Mouse (Mus musculus): ENCODE measurements around the gene Akap13. TPM values are rescaled to one million over a fixed set of nuclear protein-coding genes. Genes with fewer than 3 reads are reported as not detected.

Gene Akap13
- polyA plus RNA-seq (2015; fragmentation: Nextera tagmentation; extraction: Ambion mirVana) = 42.6 and 43.7 TPM in 2 replicates

DNA sequence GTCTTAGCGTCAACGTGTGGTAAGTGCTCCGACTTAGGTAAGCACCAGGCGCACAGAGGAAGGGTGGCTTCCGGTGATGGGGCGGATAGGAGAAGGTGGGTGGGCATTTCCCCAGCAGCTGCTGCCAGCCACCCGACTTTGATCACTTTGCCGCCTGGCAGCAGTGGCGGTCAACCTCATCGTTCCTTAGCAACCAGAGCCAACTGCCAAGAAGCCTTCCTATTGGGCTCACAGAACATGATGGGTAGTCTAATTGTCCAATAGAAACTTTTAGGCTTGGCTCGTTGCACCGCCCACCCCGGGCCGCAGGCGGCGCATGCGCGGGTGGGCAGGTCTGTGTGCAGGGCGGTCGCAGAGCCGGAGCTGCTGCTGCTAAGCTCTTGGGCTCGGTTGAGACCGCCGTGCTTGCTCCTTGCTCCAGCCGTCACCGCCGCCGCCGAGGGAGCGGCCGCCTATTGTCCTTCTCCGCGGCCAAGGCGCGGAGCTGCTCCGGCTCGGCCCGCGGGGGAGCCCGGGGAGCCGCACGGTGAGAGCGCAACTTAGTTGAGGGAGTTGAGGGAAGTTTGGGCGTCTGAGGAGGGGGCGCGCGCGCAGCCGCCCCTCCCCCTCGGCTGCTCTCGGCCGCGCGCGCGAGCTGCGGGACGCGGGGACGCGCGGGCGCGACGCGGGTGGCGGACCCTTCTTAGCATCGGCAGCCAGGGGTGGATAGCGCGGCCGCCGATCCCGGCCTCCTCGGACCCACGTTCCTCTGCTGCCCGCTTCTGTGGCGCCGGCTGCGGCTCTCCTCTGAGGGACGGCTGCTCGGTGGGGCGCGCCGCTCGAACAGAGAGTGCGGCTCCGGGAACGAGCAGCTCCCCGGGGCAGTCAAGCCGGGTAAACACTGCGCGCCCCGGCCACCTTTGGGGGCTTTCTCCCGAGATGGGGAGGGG is at the start of gene Akap13:
TSS of gene Akap13 (plus strand) at position 312 of the 929 bp plus-strand sequence.
- Histone ChIP-seq H3K4me2 (peak within 1 kb of the TSS; percentile 75), H3K4me3 (peak within 1 kb of the TSS; percentile 90), H3K27ac (peak within 1 kb of the TSS; percentile 99), H3K9me3 (no peaks in the 10 kb centered on the region), H3K27me3 (no peaks in the 10 kb centered on the region), H3K4me1 (peaks cover 7% of the 10 kb centered on the region; the same call in 1 of the 2 replicates), H3K9ac (peak within 1 kb of the TSS; percentile 95), H3K36me3 (no peaks in the 10 kb centered on the region)
- peak; percentile 99 for ATAC-seq (ENCODE audit: insufficient number of reproducible peaks, low FRiP score, low TSS enrichment, low read depth)
- WGBS = under 1% methylated on average over 61 of the region's 94 CpGs

DNA sequence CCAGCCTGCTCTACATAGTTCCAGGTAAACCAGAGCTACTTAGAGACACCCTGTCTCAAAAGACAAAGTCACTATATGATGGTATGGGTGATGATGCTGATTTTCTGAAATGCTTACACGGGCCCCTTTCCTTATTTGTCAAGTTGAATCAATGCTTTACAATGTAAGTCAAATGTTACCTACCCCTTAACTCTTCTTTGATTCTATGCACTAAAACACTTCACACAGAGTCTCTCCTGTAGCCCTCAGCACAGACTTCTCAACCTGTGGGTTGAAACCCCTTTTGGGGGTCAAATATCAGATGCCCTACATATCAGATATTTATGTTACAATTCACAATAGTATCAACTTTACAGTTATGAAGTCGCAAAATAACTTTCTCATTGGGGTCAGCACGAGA is 44.7 kb upstream of the Akap13 start:
- Histone ChIP-seq H3K9ac (no peak overlapping the region), H3K4me1 (no peaks in the 10 kb centered on the region), H3K36me3 (no peaks in the 10 kb centered on the region), H3K4me3 (no peak overlapping the region), H3K4me2 (no peak overlapping the region), H3K27me3 (no peaks in the 10 kb centered on the region), H3K9me3 (no peaks in the 10 kb centered on the region), H3K27ac (no peak overlapping the region)
- no peak for ATAC-seq (ENCODE audit: insufficient number of reproducible peaks, low FRiP score, low TSS enrichment, low read depth)
- 80% methylated on average over 3 of the region's 3 CpGs for WGBS

DNA sequence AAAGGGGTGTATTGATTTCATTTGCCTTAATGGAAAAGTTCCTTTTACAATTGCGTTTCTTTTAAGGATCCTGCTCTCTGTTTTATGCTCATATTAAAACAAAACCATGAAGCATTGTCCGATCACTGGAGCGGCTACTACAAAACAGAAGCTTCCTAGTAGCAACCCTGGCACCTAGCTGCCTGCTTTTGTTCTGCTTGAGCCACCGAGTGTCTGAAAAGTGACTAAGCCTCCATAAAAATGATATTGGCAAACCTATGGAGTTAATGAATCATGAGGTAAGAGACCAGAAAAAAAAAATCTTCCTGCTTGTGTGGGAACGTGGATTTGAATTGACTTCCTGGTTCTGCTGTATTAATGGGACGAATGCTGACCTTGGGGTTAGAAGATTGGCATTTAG is 44.1 kb upstream of the Akap13 start:
- Histone ChIP-seq H3K4me2 (no peak overlapping the region), H3K9me3 (no peaks in the 10 kb centered on the region), H3K4me3 (no peak overlapping the region), H3K27ac (no peak overlapping the region), H3K9ac (no peak overlapping the region), H3K27me3 (no peaks in the 10 kb centered on the region), H3K36me3 (no peaks in the 10 kb centered on the region), H3K4me1 (no peaks in the 10 kb centered on the region)
- 44% methylated on average over 6 of the region's 6 CpGs for WGBS
- no peak for ATAC-seq (ENCODE audit: insufficient number of reproducible peaks, low FRiP score, low TSS enrichment, low read depth)

DNA sequence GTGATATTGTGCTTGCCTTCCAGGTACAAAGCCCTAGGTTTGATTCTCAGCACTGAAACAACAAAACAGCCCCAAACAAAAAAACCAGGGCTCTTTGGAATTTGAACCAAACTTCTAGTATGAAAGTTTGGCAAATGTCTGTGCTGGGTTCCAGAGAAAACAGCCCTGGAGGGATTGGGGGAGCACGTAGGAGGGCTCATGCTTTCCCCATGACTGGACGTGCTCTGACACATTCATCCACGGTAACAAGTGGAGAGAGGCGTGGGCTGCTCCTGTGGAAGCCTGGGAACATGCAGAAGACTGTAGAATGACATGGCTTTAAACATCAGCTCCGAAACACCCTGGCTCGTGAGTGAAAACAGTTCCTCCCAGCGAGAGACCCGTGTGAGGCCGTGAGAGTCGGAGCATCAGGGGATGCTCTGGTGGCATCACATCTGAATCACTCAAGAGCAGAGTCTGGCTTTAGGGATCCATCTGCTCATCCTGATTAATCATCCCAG is 43.3 kb upstream of the Akap13 start:
- H3K4me1 ChIP-seq = no peaks in the 10 kb centered on the region
- H3K4me3 ChIP-seq = no peak overlapping the region
- H3K9me3 ChIP-seq = no peaks in the 10 kb centered on the region
- no peak overlapping the region for H3K27ac ChIP-seq
- no peak overlapping the region for H3K9ac ChIP-seq
- no peak overlapping the region for H3K4me2 ChIP-seq
- 72% methylated on average over 10 of the region's 10 CpGs for WGBS
- H3K27me3 ChIP-seq = no peaks in the 10 kb centered on the region
- no peak for ATAC-seq (ENCODE audit: insufficient number of reproducible peaks, low FRiP score, low TSS enrichment, low read depth)
- H3K36me3 ChIP-seq = no peaks in the 10 kb centered on the region

DNA sequence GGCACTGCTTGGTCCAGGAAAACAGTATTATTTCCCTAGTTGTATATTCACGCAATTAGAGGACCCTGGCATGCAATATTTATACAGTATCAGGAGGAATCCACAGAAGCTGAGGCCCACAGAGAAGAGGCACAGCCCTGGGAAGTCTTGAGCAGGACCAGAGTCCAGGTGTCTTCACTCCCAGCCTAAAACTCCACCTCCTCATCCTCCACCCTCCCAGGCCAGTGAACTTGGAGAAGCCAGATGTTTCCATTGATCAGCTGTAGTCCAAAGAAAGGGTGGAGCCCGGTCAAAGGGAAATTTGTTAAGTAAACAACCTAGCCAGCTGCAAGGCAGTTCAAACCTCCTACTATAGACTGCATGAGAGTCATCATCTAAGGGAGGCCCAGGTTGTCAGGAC is 42.8 kb upstream of the Akap13 start:
- Histone ChIP-seq H3K4me2 (no peak overlapping the region), H3K27ac (no peak overlapping the region), H3K9me3 (no peaks in the 10 kb centered on the region), H3K27me3 (no peaks in the 10 kb centered on the region), H3K4me1 (no peaks in the 10 kb centered on the region), H3K9ac (no peak overlapping the region), H3K4me3 (no peak overlapping the region), H3K36me3 (no peaks in the 10 kb centered on the region)
- ATAC-seq (ENCODE audit: insufficient number of reproducible peaks, low FRiP score, low TSS enrichment, low read depth) = no peak
- WGBS = 74% methylated on average over 2 of the region's 2 CpGs

DNA sequence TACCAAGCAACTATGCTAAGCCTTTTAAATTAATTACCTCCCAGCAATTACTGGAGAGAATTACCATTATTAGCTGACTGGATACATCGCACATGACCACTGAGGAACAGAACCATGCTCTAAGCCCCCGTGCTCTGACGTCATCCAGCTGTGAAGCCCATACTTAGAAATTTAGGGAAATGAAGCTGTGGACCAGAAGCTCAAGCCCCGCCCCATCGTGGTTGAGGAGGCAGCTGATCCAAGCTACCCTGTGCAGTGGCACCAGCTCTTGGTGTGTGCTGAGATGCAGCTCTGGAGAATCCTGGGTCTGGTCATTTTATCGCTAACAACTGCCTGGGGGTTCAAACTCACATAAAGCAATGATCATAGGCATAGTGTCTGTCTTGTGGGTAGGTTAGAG is 41.4 kb upstream of the Akap13 start:
- no peak overlapping the region for H3K27ac ChIP-seq
- ATAC-seq (ENCODE audit: insufficient number of reproducible peaks, low FRiP score, low TSS enrichment, low read depth) = no peak
- no peak overlapping the region for H3K4me2 ChIP-seq
- no peak overlapping the region for H3K9ac ChIP-seq
- no peaks in the 10 kb centered on the region for H3K27me3 ChIP-seq
- H3K4me3 ChIP-seq = no peak overlapping the region
- H3K9me3 ChIP-seq = no peaks in the 10 kb centered on the region
- H3K36me3 ChIP-seq = no peaks in the 10 kb centered on the region
- WGBS = 59% methylated on average over 6 of the region's 6 CpGs
- H3K4me1 ChIP-seq = no peaks in the 10 kb centered on the region

DNA sequence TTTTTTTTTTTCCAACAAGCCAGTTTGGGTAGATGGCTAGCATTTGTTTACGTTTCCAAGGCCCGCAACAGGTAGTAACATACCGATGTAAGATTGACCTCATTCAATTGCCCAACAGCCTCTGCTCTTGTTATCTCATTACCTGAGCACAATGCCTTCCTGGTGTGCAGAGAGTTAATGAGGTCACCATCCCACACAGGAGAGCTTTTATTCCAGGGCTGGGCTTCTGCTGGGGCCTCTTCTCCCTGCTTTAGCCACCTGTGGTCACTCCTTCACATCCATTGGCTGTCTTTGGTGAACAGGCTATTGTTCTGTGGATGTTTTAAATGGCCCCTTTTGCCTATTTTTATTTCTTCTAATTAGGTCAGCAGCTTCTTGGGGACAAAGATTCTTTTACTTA is 41.0 kb upstream of the Akap13 start:
- no peaks in the 10 kb centered on the region for H3K9me3 ChIP-seq
- no peak overlapping the region for H3K27ac ChIP-seq

DNA sequence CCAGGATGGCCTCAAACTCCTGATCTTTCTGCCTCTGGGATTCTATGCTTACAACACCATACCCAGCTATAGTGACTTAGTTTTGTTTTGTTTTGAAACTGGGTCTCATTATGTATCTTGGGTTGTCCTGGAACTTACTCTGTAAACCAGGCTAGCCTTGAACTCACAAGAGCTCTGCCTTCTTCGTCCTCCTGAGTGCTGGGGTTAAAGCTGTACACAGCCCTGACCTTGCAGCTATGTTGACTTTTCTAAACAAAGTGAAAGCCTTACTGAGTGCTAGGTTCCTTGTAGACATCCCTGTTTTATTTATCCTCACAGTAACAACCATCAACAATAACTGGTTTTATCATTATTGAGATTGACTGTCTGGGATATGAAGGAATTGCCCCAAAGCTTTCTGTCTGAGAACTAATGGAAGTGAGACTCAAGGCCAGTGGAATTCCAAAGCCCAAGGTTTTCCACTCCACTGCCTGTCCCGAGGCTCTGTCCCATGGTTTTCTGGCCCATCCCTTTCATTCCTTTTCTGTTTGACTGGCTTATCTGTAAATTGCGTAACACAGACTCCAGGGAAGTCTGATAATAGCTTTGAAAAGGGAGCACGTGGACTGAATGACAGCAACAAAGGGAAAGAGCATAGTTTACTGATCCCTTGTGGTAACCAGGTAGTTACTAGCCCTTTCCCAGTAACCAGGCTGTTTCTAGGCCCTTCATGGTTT is 40.0 kb upstream of the Akap13 start:
- Histone ChIP-seq H3K4me2 (no peak overlapping the region), H3K4me1 (no peaks in the 10 kb centered on the region), H3K4me3 (no peak overlapping the region), H3K27me3 (no peaks in the 10 kb centered on the region), H3K9me3 (no peaks in the 10 kb centered on the region), H3K9ac (no peak overlapping the region), H3K36me3 (no peaks in the 10 kb centered on the region), H3K27ac (no peak overlapping the region)
- ATAC-seq (ENCODE audit: insufficient number of reproducible peaks, low FRiP score, low TSS enrichment, low read depth) = no peak
- 58% methylated on average over 4 of the region's 4 CpGs for WGBS

More for the DNA sequence above, 41.0 kb upstream of the Akap13 start:
- Histone ChIP-seq H3K36me3 (no peaks in the 10 kb centered on the region), H3K4me1 (no peaks in the 10 kb centered on the region), H3K4me2 (no peak overlapping the region), H3K27me3 (no peaks in the 10 kb centered on the region), H3K4me3 (no peak overlapping the region), H3K9ac (no peak overlapping the region)
- WGBS = 66% methylated on average over 3 of the region's 3 CpGs
- ATAC-seq (ENCODE audit: insufficient number of reproducible peaks, low FRiP score, low TSS enrichment, low read depth) = no peak

DNA sequence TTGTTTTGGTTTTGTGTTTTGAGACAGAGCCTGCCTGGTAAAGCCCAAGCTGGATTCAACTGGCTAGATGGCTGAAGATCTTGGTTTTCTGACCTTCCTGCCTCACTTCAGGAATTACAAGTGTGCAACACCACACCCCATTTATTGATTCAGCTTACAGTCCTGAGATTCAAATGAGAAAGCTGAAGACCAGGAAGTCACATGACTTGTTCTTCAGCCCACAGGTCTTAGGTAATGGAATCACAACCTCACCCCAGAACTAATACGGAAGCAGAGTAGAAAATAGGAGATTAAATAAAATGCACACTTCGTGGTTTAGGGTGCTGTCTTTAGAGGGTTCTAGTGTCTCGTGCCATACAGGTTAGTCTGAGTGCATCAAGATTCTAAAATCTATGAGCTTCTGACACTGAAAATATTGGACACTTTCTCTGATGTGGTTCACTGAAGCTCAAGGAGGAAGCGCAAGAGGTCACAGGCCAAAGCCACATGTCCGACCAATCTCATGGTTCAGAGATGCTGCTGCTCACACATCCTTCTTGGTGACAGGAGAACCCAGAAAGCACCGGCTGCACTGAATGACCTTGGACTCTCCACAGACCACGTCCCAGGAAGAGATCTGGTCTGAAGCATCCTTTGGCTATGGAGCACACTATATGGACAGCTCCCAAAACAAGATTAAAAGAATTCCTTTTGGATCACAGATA is 39.3 kb upstream of the Akap13 start:
- no peaks in the 10 kb centered on the region for H3K36me3 ChIP-seq
- no peak for ATAC-seq (ENCODE audit: insufficient number of reproducible peaks, low FRiP score, low TSS enrichment, low read depth)
- no peaks in the 10 kb centered on the region for H3K9me3 ChIP-seq
- no peaks in the 10 kb centered on the region for H3K27me3 ChIP-seq
- no peak overlapping the region for H3K27ac ChIP-seq
- H3K9ac ChIP-seq = no peak overlapping the region
- H3K4me2 ChIP-seq = no peak overlapping the region
- 81% methylated on average over 7 of the region's 7 CpGs for WGBS
- no peaks in the 10 kb centered on the region for H3K4me1 ChIP-seq
- no peak overlapping the region for H3K4me3 ChIP-seq

DNA sequence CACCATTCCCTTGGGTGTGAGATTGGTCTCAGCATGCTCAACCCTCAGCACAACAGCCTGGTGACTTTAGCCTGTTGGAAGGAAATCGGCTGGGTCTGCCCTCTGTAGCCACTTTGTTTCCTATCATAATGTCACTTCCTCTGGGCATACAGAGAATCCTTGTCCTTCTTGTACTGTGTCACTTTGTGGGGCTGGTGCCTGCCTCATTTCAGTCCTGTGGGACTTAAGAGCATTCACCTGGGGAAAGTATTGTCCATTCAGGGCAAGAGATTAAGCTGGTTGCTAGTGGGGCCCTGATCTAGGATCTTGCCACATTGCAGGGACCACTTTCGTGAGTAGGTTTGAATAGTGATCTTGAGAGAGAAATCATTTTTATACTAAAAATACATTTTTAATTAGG is 34.4 kb upstream of the Akap13 start:
- no peak overlapping the region for H3K4me3 ChIP-seq
- no peak overlapping the region for H3K27ac ChIP-seq
- H3K36me3 ChIP-seq = no peaks in the 10 kb centered on the region
- no peak overlapping the region for H3K9ac ChIP-seq
- H3K27me3 ChIP-seq = no peaks in the 10 kb centered on the region
- H3K9me3 ChIP-seq = no peaks in the 10 kb centered on the region
- peaks cover 8% of the 10 kb centered on the region; the same call in 1 of the 2 replicates for H3K4me1 ChIP-seq
- 87% methylated on average over 2 of the region's 2 CpGs for WGBS
- no peak overlapping the region for H3K4me2 ChIP-seq
- ATAC-seq (ENCODE audit: insufficient number of reproducible peaks, low FRiP score, low TSS enrichment, low read depth) = no peak

DNA sequence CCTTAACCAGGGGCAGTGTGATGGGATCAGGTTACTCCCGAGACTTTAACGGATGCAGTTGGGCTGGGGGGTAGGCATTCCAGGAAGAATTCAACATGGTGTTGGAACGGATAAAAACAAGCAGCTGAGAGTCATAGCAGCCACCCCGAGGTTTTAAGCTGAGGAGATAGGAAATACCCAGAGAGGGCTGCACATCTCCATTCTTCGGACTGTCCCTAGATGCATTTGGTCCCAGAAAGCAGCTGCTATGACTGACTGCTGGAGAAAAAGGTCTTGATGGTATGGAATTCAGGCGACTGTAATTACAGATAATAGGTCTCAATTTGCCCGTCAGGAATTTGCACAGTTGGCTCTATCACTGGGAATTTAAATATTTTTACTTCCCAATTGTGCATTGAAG is 31.2 kb upstream of the Akap13 start:
- Histone ChIP-seq H3K4me2 (no peak overlapping the region), H3K9ac (no peak overlapping the region), H3K27me3 (no peaks in the 10 kb centered on the region), H3K4me1 (peaks cover 8% of the 10 kb centered on the region; the same call in 1 of the 2 replicates), H3K9me3 (no peaks in the 10 kb centered on the region), H3K4me3 (no peak overlapping the region), H3K27ac (no peak overlapping the region), H3K36me3 (no peaks in the 10 kb centered on the region)
- WGBS = 29% methylated on average over 7 of the region's 7 CpGs
- no peak for ATAC-seq (ENCODE audit: insufficient number of reproducible peaks, low FRiP score, low TSS enrichment, low read depth)
